Mouse (Mus musculus): ENCODE measurements around the gene Pfkl. TPM values are rescaled to one million over a fixed set of nuclear protein-coding genes. Genes with fewer than 3 reads are reported as not detected.
"Not testable (repeated sequence)": the region's sequence is repeated elsewhere in the genome, so short reads cannot be mapped to it uniquely, and the experiment has no call there.

The Pfkl gene
- 10 to 100 TPM; 82.7 to 90.8 TPM for total RNA-seq (2021)

DNA sequence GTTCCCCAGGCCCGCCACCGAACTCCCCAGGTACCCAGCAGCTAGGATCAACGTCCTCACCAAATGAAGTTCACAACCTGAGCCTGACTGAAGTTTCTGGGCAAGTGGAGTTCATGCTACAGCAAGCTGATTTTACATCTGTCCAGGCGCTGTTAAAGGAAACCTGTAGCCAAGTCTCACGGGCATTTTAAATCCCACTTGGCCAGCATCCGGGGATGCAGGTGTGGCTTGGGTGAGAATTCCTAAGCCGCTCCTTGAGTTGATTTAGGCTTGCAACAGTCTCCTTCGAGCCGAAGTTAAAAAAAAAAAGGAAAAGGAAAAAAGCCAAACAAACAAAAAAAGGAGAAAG, at the start of gene Pfkl:
Gene Pfkl (minus strand): TSS at position 139 of the 349 bp plus-strand sequence.
- DNase-seq (ENCODE audit: extremely low spot score in 1 of 2, low spot score in 2 of 2), result no peak
- intact Hi-C loops (cut with DNase I), result no loop called here

GRCm38 (mm10) chr10:78057056-78057455, 47.2 kb upstream of the Pfkl start:
- DNase-seq (ENCODE audit: extremely low spot score in 1 of 2, low spot score in 2 of 2), result no peak
- intact Hi-C loops (cut with DNase I), result no loop called here

- intact Hi-C loops (cut with DNase I), result no loop called here
- DNase-seq (ENCODE audit: extremely low spot score in 1 of 2, low spot score in 2 of 2), result no peak
Measured at GRCm38 (mm10) chr10:78054633-78055565, 45.0 kb upstream of the Pfkl start.

DNA sequence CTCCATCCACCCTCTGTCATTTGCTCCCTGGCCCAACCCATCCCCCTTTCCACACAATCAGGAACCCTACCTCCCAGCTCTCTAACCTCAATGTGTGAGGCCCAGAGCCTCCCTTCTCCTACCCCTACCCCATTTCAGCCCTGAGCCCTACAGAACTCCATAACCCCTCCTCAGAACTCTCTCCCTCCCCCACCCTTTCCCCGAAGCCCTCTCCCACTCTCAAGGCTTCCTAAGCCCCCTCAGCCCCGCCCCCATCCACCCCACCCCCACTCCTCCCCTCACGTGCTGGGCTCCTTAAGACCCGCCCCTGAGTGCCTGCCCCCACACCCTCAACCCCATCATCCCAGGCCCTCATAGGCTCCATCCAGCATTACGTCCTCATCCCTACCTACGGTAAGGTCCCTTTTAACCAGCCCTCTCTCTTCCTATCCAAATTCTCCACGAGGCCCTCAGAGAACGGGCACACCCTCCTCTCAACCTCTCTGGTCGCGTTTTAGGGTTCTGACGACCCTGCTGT, 39.7 kb upstream of the Pfkl start:
- no peak for DNase-seq (ENCODE audit: extremely low spot score in 1 of 2, low spot score in 2 of 2)
- intact Hi-C loops (cut with DNase I), result no loop called here

DNA sequence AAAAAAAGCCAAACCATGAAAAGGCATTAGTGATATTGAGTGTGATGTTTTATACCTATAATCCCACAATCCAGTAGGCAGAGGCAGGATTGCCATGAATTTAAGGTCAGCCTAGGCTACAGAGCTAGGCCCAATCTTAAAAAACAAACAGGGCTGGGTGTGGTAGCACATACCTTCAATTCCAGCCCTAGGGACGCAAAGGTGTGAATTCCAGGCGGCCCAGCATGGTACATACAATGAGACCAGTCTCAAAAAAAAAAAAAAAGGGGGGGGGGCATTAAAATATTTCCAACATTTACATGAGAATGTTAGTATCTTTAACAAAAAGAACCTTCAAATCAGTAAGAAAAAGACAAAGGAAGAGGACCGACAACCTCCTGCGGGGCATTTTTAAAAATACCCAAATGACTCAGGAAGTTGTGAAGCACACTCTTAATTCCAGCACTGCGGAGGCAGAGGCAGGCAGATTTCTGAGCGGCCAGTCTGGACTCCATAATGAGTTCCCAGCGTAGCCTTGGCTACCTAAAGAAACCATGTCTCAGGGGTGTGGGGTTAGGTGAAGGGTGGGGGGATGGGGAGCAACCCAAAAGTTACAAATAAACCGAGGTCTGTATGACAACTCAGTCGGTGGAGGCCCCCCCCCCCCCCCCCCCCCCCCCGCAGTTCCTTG, 38.3 kb upstream of the Pfkl start:
- intact Hi-C loops (cut with DNase I), result no loop called here
- no peak for DNase-seq (ENCODE audit: extremely low spot score in 1 of 2, low spot score in 2 of 2)

DNA sequence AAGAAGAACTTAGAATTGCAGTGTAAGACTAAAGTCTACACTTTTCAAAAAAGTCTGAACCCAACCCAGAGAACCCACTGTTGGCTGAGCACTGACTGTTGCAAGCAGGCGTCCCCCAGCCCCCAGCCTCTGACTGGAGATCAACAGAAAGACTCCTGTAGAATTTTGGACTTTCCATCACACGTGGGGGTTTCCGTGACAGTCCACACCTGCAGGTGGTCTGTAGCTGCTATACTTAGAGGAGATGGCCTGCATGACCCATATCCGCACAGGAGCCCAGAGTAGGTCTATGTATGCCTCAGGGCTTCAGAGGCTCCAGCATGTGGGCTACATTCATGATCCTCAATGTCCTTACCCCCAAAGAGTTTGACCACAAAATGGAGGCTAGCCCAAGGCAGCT, 36.5 kb upstream of the Pfkl start:
- intact Hi-C loops (cut with DNase I), result no loop called here
- DNase-seq (ENCODE audit: extremely low spot score in 1 of 2, low spot score in 2 of 2), result no peak

DNA sequence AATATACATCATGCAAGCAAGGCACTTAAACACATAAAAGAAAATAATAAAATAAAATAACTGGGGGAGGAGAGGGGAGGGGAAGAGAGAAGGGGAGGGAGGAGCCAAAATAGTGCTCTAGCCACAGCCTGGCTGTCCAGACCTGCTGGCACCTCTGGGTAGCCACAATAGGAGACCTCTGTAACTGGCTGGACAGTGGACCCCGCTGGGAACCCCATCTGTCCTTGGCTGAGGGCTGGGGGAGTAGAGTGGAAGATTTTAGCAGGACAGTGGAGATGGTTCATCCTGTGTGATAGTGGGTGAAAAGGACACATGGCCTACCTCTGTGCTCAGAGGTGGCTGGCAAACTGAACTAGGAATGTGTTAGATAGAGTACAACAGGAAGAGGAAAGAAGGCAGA, 34.6 kb upstream of the Pfkl start:
- intact Hi-C loops (cut with DNase I), result no loop called here
- DNase-seq (ENCODE audit: extremely low spot score in 1 of 2, low spot score in 2 of 2), result no peak

- peak in 1 of 2 experiments; percentile 65 for DNase-seq (ENCODE audit: extremely low spot score in 1 of 2, low spot score in 2 of 2)
- intact Hi-C loops (cut with DNase I), result no loop called here
Measured at GRCm38 (mm10) chr10:78043406-78043836, 33.5 kb upstream of the Pfkl start, which contains the start of gene Aire. Gene Aire, minus strand, starts transcription at chr10:78043610.

DNA sequence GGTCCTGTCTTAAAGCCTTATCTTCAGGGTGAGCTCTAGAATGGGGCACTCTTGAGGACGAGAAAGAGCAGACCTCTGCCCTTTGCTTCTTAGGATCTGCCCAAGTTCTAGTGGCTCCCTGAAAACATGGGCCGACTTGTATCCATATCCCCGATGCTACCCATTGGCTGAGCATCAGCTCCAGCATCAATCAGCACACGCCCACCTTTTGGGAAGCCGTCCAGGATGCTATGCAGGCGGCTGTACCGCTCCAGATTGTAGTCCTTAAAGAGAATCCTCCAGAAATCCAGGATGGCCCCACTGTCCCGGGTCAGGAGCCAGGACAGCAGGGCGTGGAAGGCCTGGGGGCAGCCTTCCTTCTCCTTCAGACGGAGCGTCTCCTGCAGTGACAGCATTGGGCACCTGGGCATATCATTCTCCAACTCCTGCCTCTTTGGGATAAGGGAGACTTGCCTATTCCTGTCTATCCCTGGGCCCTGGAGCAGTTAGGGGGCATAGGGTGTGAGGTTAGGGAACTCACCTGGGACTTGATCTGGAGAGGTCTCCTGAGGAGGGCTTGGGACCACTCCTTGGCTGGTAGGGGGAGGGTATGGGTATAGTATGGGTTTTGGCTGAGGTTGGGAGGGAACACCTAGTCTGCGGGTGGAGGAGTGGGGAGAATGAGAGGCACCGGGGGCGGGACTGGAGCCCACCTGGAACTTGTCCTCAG, 33.0 kb upstream of the Pfkl start:
- intact Hi-C loops (cut with DNase I), result no loop called here
- DNase-seq (ENCODE audit: extremely low spot score in 1 of 2, low spot score in 2 of 2), result peak; percentile 28 to 53

GRCm38 (mm10) chr10:78042096-78042495, 32.2 kb upstream of the Pfkl start:
- intact Hi-C loops (cut with DNase I), result no loop called here
- DNase-seq (ENCODE audit: extremely low spot score in 1 of 2, low spot score in 2 of 2), result no peak

- no peak for DNase-seq (ENCODE audit: extremely low spot score in 1 of 2, low spot score in 2 of 2)
- intact Hi-C loops (cut with DNase I), result no loop called here
Measured at GRCm38 (mm10) chr10:78041647-78042046, 31.8 kb upstream of the Pfkl start, which contains the start of gene Dnmt3l. Gene Dnmt3l, plus strand, starts transcription at chr10:78041947.

DNA sequence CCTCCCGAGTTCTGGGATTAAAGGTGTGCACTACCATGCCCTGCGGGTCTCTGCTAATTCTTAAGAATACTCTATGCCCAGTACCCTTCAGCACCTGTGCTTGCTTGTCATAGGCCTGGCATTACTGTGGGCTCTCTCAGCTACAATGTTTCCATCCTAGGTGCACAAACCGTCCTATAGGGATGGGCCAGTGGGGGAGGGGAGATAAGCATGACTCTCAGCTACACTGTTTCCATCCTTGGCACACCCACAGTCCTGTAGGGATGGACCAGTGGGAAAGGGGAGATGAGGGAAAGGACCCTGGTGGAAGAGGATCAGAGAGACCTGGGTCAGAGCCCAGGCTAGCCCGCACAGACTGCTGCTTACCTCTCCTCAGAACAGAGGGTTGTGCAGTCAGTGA, 27.3 kb upstream of the Pfkl start:
- intact Hi-C loops (cut with DNase I), result no loop called here
- no peak for DNase-seq (ENCODE audit: extremely low spot score in 1 of 2, low spot score in 2 of 2)

GRCm38 (mm10) chr10:78031987-78032386, 22.1 kb upstream of the Pfkl start:
- no peak for DNase-seq (ENCODE audit: extremely low spot score in 1 of 2, low spot score in 2 of 2)
- intact Hi-C loops (cut with DNase I), result no loop called here

DNA sequence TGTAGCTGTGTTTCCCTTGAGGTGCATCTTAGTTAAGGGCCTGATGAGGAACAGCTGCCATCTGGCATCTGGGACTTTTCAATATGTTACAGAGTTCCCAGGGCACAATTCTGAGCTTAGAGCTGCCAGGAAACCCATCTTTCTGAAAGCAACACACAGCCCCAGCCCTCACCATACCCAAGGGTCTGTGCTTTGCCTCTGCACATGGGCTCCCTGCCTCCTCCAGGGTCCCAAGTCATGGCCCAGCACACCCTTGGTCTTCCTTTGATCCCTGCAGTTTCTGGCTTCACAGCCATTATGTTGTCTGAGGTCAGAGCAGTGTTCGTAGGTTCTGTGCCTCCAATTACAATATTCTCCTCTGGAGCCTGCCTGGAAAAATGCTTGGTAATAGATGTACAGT, 19.2 kb upstream of the Pfkl start:
- no peak for DNase-seq (ENCODE audit: extremely low spot score in 1 of 2, low spot score in 2 of 2)
- intact Hi-C loops (cut with DNase I), result loop anchor here (5.0 kb wide), 1 partner anchor 133 kb away; no protein-coding TSS in a partner anchor

- intact Hi-C loops (cut with DNase I), result loop anchor here (5.0 kb wide), 1 partner anchor 134 kb away; no protein-coding TSS in a partner anchor
Measured at GRCm38 (mm10) chr10:78028129-78028528, 18.2 kb upstream of the Pfkl start.

DNA sequence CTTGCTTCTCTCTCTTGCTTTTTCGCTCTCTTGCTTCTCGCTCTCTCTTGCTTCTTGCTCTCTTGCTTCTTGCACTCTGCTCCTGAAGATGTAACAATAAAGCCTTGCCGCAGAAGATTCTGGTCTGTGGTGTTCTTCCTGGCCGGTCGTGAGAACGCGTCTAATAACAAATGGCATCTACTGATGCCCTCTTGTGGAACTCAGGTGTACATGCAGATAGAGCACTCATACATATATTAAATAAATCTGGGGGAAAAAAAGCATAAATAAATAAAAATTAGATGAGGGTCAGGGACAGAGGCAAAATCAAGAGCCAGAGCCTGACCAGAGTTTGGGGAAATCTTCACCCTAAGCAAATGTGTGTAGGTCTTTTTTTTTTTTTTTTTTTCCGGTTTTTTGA, 15.6 kb upstream of the Pfkl start:
- intact Hi-C loops (cut with DNase I), result loop anchor here (5.0 kb wide), 1 partner anchor 137 kb away; no protein-coding TSS in a partner anchor

More at GRCm38 (mm10) chr10:78028129-78028528, 18.2 kb upstream of the Pfkl start:
- peak; percentile 61 to 78 for DNase-seq (ENCODE audit: extremely low spot score in 1 of 2, low spot score in 2 of 2)

DNA sequence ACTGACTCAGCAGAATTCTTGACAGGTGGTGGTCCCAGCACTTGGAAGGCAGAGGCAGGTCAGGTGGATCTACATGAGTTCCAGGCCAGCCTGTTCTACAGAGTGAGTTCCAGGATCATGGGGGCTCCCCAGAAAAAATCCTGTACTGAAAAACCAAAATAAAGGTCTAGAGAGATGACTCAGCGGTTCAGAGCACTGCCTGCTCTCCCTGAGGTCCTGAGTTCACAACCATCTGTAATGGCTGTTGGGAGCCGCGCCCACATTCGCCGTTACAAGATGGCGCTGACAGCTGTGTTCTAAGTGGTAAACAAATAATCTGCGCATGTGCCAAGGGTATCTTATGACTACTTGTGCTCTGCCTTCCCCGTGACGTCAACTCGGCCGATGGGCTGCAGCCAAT, 10.1 kb upstream of the Pfkl start:
- intact Hi-C loops (cut with DNase I); DNase-seq (ENCODE audit: extremely low spot score in 1 of 2, low spot score in 2 of 2): not testable (repeated sequence)

More for the DNA sequence above, 15.6 kb upstream of the Pfkl start:
- not testable (repeated sequence) for DNase-seq (ENCODE audit: extremely low spot score in 1 of 2, low spot score in 2 of 2)

GRCm38 (mm10) chr10:78019291-78019690, 9.4 kb upstream of the Pfkl start:
- no peak for DNase-seq (ENCODE audit: extremely low spot score in 1 of 2, low spot score in 2 of 2)
- intact Hi-C loops (cut with DNase I), result no loop called here

GRCm38 (mm10) chr10:78018797-78019203, 8.9 kb upstream of the Pfkl start:
- intact Hi-C loops (cut with DNase I), result no loop called here

More at GRCm38 (mm10) chr10:78018797-78019203, 8.9 kb upstream of the Pfkl start:
- DNase-seq (ENCODE audit: extremely low spot score in 1 of 2, low spot score in 2 of 2), result peak in 1 of 2 experiments; percentile 86
